Mouse (Mus musculus) thymus, postnatal 10 days (tissue): Measurements from ENCODE around the gene Gm4969.

Source experiments
- DNase-seq, 2 experiments: peaks; one replicate each; pipeline ENCODE4 v3.0.0; 2021; ENCODE audit warnings: low spot score in 2 of 2

The Gm4969 gene

GRCm38 (mm10) chr7:19093537-19094385 lies 24.4 kb downstream of the Gm4969 start:
- peak; percentile 94 to 95 for DNase-seq

GRCm38 (mm10) chr7:19093174-19093521 lies 25.0 kb downstream of the Gm4969 start:
- peak; percentile 89 to 93 for DNase-seq

GRCm38 (mm10) chr7:19092381-19093173 lies 25.6 kb downstream of the Gm4969 start:
- DNase-seq = peak in 1 of 2 experiments; percentile 45

- no peak for DNase-seq
Measured at GRCm38 (mm10) chr7:19091913-19092312, 26.3 kb downstream of the Gm4969 start.

GRCm38 (mm10) chr7:19088813-19089212 lies 29.4 kb downstream of the Gm4969 start:
- DNase-seq = peak; percentile 38 to 80

GRCm38 (mm10) chr7:19086760-19087159 lies 31.4 kb downstream of the Gm4969 start:
- no peak for DNase-seq

- DNase-seq = no peak
Measured at GRCm38 (mm10) chr7:19086042-19086441, 32.1 kb downstream of the Gm4969 start.

GRCm38 (mm10) chr7:19085495-19085894 lies 32.7 kb downstream of the Gm4969 start:
- no peak for DNase-seq

- no peak for DNase-seq
Measured at GRCm38 (mm10) chr7:19084921-19085473, 33.2 kb downstream of the Gm4969 start.

GRCm38 (mm10) chr7:19084277-19084771 lies 33.8 kb downstream of the Gm4969 start:
- DNase-seq = no peak

- no peak for DNase-seq
Measured at GRCm38 (mm10) chr7:19083701-19084100, 34.5 kb downstream of the Gm4969 start, which contains the start of gene Dmpk. TSS of gene Dmpk (plus strand) at chr7:19083849.

GRCm38 (mm10) chr7:19083096-19083495 lies 35.1 kb downstream of the Gm4969 start:
- DNase-seq = no peak

GRCm38 (mm10) chr7:19082171-19082570 lies 36.0 kb downstream of the Gm4969 start:
- DNase-seq = no peak

GRCm38 (mm10) chr7:19080451-19080950 lies 37.7 kb downstream of the Gm4969 start:
- no peak for DNase-seq

GRCm38 (mm10) chr7:19078732-19079131 lies 39.4 kb downstream of the Gm4969 start:
- DNase-seq = no peak

GRCm38 (mm10) chr7:19077761-19078160 lies 40.4 kb downstream of the Gm4969 start:
- peak; percentile 74 to 77 for DNase-seq

GRCm38 (mm10) chr7:19076586-19076991 lies 41.6 kb downstream of the Gm4969 start:
- DNase-seq = no peak

GRCm38 (mm10) chr7:19075723-19076585 lies 42.2 kb downstream of the Gm4969 start, which contains the start of gene Dmwd:
TSS of gene Dmwd (plus strand) at chr7:19076227.
- DNase-seq = peak; percentile 91 to 94

- DNase-seq = no peak
Measured at GRCm38 (mm10) chr7:19075231-19075630, 42.9 kb downstream of the Gm4969 start.

- no peak for DNase-seq
Measured at GRCm38 (mm10) chr7:19074494-19074893, 43.7 kb downstream of the Gm4969 start.

- DNase-seq = peak in 1 of 2 experiments; percentile 63
Measured at GRCm38 (mm10) chr7:19073504-19073903, 44.7 kb downstream of the Gm4969 start.
